Mouse (Mus musculus): ENCODE data around the gene Gm49394.

The Gm49394 gene

GRCm38 (mm10) chr7:142659181-142659681 is 10.5 kb downstream of the Gm49394 start:
- DNase-seq (ENCODE audit: low spot score in 2 of 2): no peak

GRCm38 (mm10) chr7:142658681-142659180 is 11.0 kb downstream of the Gm49394 start:
- DNase-seq (ENCODE audit: low spot score in 2 of 2): no peak

GRCm38 (mm10) chr7:142657821-142658614 is 11.7 kb downstream of the Gm49394 start:
- no peak for DNase-seq (ENCODE audit: low spot score in 2 of 2)

DNA sequence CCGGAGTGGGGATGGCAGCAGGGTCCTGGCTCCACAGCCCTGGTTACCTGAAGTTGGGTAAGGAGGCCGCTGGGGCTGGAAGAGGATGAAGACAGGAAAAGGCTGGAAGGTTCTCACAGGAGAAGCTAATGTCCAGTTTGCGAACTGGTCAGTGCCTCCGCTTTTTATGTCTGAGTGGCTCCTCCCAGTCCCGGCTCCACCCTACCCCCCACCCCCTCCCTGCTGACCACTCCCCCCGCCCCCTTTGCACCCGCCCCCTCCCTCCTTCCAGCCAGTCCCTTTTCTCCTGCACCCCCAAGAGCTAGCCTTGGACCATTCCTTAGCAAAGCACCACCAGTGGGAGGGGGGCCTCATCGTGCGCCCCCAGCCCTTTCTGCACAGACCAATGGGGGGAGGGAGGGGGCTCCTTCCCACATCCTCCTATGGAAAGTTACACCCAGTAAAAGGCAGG is 12.4 kb downstream of the Gm49394 start:
- no peak for DNase-seq (ENCODE audit: low spot score in 2 of 2)

GRCm38 (mm10) chr7:142656055-142656454 is 13.7 kb downstream of the Gm49394 start:
- DNase-seq (ENCODE audit: low spot score in 2 of 2): no peak

GRCm38 (mm10) chr7:142655633-142656032 is 14.1 kb downstream of the Gm49394 start:
- no peak for DNase-seq (ENCODE audit: low spot score in 2 of 2)

DNA sequence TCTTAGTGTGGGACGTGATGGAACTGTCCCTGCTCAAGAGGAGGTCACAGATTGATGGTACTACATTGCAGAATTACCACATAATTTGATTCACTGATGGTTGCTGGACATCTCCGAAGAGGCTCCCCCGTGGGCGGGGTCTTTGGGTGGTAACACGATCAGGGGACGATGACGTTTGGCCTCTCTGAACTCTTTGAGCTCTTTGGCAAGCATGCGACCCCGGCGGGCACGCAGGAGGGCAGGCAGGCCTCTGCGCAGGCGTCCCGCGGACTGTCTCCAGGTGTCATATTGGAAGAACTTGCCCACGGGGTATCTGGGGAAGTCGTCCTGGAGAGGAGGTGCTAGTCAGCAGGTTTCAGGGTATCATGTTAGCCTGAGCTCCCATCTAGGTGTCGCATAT is 16.0 kb downstream of the Gm49394 start:
- no peak for DNase-seq (ENCODE audit: low spot score in 2 of 2)

DNA sequence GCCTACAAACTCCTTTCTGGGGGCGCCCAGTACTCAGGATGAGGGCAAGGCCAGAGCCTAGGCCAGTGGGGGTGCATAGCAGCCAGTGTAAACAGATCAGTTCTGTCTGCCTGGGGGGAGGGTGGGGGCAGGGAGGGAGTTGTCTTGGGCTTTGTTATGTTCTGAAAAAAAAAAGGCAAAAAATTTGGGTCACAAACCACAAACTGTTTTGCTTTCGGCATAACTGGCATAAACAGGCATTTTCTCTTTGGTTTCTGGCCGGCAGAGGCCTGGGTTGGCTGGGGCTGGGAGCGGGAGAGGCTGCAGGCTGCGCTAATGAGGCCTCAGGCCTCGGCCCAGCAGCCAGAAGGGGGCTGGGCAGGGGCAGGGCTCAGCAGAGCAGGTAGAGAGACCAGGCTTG is 23.1 kb downstream of the Gm49394 start:
- no peak for DNase-seq (ENCODE audit: low spot score in 2 of 2)

DNA sequence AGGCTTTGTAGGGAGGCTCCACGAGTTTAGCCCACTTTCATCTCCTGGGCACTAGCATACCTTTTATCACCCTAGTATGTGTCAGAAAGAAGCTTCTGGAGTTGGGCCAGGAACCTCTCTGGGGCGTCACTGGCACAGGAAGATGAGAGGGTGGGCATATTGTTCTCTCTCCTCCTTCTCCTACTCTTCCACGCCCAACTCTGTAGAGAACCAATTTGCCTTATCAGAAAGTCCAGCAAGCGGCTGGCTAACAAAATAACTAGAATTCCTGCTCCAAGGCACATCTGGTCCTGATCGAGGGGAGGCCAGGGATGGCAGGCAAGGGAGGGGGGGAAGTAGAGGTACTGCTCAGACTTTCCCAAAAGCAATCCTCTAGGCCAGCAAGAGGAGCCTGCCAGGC is 24.7 kb downstream of the Gm49394 start:
- no peak for DNase-seq (ENCODE audit: low spot score in 2 of 2)

GRCm38 (mm10) chr7:142636178-142636577 is 33.6 kb downstream of the Gm49394 start:
- DNase-seq (ENCODE audit: low spot score in 2 of 2): no peak

DNA sequence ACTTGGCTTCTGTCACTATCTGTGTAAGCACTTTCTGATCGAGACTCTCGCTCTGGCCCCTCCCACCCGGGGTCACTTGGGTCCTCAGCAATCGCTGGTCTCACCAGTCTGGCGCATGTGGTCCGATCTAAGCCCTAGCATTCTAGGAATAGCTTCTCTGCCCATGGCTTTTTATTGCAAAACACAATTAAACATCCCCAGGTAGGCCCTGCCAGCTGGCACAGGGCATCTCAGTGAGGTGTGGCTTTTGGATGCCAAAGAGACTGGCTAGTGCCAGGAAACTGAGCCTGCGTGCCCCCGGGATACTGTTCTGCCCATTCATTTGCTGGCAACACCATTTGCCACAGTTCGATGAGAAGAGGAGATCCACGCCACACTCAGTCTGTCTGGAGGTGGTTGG is 39.1 kb downstream of the Gm49394 start:
- no peak for DNase-seq (ENCODE audit: low spot score in 2 of 2)

DNA sequence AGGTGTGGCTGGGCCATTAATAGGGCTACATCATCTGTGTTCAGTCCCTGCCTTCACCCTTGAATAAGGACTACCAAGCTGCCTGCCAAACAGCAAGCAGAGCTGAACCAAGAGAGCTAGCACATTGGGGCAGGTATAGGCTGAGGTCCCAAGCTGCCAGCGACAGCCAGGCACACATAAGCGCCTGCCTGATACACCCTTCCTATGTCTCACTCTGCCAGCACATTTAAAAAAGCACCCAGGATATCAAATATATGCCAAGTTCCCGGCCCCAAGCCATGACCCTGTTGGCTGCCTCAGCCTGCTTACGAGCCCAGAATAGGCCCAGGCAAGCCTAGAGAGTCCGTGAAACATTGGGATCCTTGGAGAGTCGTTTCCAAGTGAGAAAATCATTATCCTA is 39.9 kb downstream of the Gm49394 start:
- no peak for DNase-seq (ENCODE audit: low spot score in 2 of 2)

GRCm38 (mm10) chr7:142622180-142622579 is 47.6 kb downstream of the Gm49394 start:
- no peak for DNase-seq (ENCODE audit: low spot score in 2 of 2)

GRCm38 (mm10) chr7:142613077-142613476 is 56.7 kb downstream of the Gm49394 start:
- no peak for DNase-seq (ENCODE audit: low spot score in 2 of 2)

GRCm38 (mm10) chr7:142610627-142611406 is 58.9 kb downstream of the Gm49394 start:
- DNase-seq (ENCODE audit: low spot score in 2 of 2): peak in 1 of 2 experiments; percentile 29

- no peak for DNase-seq (ENCODE audit: low spot score in 2 of 2)
Measured at GRCm38 (mm10) chr7:142600921-142601320, 68.8 kb downstream of the Gm49394 start.

Data from left cerebral cortex, adult 9 months (tissue).